Mouse (Mus musculus) embryo, embryonic 10 days (tissue): ENCODE data around the gene 1700029P11Rik.
"Not testable (repeated sequence)": the region's sequence is repeated elsewhere in the genome, so short reads cannot be mapped to it uniquely, and the experiment has no call there.

ENCODE experiments used
- DNase-seq: peaks from one replicate; pipeline ENCODE4 v3.0.0-alpha.2; 2015; ENCODE audit warnings: low spot score

The 1700029P11Rik gene

DNA sequence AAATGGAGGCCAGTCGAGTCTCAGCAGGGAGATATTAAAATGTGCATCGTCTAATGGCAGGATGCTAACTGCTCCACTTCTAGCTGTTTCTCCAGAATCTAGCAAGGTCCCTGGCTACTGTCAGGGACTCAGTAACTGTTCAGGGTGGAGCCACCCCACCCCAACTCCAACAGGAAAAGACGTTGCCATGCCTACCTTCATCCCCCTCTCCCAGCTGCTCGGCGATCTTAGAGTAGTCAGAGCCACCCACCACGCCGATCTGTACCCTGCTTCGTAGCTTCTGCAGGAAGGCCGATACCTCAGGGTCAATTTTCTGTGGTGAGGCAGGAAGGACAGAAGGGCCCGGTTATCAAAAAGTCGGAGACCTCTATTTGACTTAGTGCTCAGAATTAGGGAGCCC, 22.7 kb upstream of the 1700029P11Rik start:
- no peak for DNase-seq

DNA sequence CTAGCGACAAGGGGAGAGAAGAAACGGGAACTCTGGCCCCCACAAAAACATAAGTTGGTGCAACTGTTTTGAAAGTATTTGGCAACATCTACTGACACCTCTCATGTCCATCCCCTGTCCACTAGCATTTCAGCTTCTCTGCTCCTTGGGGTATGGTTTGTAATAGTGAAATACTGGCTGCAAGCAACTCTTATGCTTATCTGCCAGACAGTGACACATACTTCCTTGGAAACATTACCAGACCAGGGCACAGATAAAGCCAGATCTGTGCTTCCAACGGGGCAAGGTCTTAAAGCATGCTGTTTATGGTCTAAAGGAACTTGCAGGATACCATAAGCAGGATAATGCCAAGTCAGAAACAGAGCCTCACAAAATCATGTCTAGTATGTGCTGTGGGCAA, 21.4 kb upstream of the 1700029P11Rik start:
- no peak for DNase-seq

DNA sequence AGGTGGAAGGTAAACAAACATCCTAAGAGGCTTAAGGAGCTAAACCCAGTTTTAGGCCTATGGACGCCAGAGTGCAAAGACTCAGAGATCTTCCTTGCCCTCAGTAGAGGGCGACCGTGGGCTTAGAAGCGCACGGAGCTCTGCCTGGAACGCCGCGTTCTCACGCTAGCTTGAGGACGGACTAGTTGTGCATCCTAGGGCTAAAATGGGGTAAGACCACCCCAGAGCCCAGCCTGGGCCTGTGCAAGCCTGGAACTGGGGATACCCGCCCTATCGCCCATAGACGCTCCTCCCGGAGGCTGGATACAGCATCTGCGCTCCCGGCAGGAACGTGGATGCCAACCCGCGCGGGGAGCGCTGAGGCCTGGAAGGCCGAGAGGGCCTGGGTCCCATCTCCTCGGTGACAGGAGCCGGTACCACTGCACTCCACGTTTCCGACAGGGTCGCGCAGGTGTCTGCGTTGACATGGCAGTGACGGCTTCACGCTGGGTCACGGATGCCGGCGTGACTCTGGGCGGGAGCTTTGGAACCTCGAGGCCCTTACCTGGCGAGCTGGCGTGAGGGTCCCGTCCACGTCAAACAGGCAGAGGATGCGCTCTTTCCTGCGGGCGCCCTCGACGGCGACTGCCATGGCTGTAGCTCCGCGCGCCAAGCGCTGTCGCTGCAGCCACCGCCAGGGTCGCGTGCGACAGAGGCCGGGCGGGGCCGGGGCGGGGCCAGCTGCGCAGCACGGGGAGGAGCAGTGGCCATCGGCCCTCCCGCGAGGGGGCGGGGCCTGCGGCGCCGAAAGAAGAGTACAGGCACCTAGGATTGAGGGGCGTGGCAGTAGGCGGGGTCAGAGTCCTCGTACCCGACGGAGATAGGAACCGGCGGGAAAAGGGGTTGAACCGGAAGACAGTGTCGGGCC, 19.9 kb upstream of the 1700029P11Rik start, which contains the start of gene Pmm1:
TSS of gene Pmm1 (minus strand) at position 760 of the 907 bp plus-strand sequence.
- peak; percentile 99 for DNase-seq

DNA sequence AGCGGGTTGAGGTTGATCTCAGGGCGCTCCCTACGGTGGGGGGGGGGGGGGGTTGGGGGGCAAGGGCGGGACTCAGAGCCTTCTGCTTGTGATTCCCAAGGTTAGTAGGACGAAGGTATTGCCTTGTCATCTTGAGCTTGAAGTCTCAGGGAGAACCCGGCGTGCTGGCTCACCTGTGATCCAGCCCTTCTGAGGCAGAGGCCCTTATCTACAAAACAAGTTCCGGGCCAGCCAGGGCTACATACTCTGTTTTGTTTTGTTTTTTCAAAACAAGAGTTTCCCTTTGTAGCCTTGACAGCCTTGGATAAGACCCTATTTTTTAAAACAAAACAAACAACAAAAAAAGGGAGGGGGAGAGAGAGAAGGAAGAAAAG, 19.3 kb upstream of the 1700029P11Rik start:
- DNase-seq: no peak

DNA sequence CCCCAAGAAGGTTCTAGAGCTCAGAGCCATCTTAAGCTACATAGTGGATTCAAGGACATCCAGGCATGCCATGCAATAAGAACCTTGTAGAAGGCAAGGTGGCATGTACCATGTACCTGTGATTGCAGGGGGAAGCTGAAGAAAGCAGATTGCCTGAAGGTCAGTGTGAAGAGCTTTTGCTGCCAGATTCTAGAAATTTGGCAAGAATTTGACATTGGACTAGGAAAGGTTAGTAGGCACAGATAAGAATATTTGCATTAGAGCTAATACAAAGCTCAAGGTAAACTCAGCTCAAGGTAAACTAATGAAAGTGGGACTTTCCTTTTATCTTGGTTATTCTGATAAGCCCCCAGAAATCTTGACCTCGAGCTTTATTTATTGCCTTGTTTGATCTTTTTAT, 16.1 kb upstream of the 1700029P11Rik start:
- no peak for DNase-seq

DNA sequence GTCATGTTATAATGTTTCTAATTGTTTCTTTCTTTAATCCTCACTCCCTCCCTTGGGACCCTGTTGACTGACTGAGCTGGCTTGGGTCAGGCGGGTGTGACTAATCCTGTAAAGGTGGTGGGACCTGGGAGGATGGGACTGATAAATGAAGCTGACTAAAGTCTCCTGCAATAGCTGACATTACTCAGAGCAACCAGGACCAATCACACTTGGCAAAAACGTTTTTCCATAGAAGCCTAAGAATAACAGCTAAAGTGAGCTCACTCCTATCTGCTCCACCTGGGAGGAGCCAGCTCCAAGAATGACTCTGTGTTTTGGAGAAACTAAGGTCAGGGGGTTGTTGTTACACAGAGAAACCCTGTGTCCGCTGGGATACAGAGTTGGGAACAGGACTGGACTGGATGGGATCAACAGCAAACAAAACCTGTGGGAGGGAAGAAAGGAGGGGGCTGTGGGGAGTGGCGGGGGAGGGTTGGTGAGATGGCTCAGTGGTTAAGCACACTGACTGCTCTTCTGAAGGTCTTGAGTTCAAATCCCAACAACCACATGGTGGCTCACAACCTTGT, 15.3 kb upstream of the 1700029P11Rik start:
- no peak for DNase-seq

DNA sequence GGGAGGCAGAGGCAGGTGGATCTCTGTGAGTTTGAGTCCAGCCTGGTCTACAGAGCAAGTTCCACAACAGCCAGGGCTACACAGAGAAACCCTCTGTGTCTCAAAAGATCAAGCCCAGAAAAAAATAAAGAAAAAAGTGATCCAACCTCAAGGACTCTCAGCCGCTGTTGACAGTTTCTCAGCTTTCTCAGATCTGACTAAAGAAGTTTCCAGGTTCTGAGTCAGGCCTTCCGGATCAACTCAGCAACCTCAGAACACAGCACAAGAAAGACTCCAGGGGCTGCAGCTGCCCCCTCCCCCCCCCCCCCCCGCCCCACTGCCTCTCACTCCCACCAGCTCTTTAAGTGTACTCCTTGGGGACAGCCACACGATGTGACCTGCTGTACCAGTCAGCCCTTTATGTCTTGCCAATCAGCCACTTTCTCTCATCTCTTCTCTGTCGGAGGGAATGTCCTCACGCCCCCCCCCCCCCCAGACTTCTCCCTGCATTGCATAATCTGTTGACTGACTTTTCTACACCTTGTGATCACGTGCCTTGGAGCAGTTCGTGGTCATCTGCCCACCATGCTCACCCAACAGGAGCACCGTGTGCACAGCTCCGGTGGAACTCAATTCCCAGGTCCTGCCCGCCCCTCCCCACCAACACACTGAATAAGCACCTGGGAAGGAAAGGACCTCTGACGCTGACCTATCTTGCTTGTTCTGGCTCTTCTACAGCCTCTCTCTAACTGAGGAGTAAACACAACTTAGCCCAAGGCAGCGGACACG, 14.1 kb upstream of the 1700029P11Rik start:
- DNase-seq: no peak

DNA sequence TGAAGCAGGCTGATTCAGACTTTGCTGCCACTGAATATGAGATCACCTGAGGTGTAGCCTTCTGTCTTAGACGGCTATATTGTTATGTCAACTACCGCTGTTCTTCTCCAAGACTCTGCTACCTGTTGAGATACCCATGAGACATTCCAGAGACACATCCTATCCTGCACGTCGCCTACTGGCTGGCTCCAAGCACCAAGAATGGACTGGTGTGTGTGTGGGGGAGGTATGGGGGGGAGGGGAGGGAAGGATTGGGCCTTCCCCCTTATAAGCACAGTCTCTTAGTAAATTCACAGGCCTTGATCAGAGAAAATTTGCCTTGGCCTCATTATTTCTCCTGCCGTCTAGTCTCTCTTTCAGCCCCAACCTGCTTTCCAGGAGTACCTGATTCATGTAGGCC, 12.5 kb upstream of the 1700029P11Rik start:
- no peak for DNase-seq

DNA sequence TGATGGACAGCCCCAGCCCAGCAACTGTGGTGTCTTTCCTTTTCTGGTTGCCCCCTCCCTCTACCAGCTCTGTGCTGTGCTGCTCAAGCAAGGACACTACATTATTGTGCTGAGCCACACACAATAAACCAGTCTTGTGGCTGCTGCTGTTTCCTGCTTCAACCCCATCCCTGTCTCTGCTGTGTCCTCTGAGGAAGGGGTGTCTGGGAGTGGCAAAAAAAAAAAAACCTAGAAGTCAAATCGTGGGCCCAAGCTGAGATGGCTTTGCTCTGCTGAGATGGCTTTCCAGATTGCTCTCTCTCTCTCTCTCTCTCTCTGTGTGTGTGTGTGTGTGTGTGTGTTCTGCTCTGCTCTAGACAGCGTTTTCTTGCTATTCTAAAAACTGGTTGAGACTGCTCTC, 11.9 kb upstream of the 1700029P11Rik start:
- no peak for DNase-seq

DNA sequence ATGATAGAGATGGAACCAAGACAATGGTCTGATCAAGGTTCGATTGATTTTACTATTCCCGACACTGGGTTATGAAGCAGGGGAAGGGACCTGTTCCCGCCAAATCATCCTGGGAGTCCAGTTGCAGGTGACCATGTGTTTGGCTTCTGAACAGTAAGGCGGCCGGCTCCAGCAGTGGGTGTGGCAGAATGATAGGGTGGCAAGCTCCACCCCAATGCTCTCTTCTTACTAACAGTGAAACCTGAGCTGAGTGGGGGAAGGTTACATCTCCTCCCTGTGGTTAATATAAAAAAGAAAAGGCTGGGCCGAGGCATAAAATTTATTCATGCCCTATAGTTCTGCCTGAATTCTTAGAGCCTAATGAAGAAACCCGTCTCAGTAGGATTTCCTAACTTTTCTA, 11.2 kb upstream of the 1700029P11Rik start:
- DNase-seq: no peak

DNA sequence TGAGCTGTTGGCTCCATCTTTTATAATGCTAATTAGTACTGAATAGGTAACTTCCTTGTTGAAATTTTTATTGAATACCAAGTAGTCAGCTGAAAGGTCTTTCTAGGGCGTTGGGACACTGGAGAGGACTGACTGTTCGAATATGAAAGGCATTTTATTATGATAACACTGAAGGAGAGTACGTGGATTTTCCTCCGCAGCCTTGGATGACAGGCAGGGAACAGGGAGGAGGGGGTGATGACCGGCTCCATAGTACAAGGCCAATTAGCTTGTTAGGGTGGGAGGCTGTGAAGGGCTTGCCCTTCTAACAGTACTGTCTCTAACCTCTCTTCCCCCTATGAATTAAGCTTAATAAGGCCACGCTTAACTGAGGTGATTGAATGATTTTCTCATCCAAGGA, 10.7 kb upstream of the 1700029P11Rik start:
- not testable (repeated sequence) for DNase-seq

DNA sequence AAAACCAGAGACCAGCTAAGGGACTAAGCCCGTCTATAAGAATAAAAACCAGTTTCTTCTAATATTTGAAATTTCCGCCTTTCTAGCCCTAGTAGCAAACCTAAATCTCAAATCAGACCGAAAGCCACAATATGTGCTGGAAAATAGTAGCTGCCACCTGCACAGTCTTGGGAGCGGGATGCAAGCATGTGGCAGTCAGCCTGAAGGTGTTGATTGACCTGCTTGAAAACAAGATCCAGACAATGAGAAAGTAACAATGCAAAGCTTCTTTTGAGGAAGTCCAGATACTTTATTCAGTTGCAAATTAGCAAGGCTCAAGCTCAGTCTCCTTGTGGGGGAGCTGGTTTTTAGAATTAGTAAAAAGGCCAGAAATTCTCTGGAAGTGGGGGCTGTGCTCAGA, 9.8 kb upstream of the 1700029P11Rik start:
- DNase-seq: not testable (repeated sequence)

DNA sequence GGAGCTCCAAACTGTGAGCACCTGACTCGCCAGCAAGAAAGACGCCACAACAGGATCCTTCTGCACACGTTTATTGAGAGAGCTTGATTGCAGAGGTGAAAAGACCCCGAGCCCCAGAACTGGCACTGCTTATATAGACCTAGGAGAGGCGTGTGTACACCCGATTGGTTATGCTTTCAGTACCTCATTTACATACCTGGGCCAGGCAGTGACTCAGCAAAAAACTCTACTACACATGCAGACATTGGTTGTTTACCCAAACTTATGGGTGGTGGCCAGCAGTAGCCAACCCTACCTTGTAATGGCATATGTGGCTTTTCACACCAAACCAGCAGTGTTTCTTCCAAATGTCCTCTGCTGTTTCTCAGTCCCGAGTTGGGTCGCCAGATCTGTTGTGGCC, 5.2 kb upstream of the 1700029P11Rik start:
- not testable (repeated sequence) for DNase-seq

DNA sequence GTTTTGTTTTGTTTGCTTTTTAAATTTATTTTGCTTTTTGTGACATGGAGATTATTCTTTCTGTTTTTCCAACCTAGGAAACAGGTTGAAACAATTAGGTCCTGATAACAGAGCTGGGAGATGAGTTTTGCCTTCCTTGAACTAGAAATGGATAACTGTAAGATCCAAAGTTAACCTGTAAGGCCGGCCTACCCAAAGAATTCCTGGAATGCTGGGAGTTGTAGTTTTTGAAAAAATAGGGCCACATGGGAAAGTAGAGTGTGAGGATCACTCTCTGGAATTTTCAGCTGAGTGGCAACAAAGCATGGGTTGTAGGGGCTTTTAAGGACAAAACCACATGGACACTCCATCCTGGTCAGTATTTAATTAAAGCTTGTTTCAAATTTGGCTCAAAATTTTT, 1.8 kb downstream of the 1700029P11Rik start:
- DNase-seq: no peak

DNA sequence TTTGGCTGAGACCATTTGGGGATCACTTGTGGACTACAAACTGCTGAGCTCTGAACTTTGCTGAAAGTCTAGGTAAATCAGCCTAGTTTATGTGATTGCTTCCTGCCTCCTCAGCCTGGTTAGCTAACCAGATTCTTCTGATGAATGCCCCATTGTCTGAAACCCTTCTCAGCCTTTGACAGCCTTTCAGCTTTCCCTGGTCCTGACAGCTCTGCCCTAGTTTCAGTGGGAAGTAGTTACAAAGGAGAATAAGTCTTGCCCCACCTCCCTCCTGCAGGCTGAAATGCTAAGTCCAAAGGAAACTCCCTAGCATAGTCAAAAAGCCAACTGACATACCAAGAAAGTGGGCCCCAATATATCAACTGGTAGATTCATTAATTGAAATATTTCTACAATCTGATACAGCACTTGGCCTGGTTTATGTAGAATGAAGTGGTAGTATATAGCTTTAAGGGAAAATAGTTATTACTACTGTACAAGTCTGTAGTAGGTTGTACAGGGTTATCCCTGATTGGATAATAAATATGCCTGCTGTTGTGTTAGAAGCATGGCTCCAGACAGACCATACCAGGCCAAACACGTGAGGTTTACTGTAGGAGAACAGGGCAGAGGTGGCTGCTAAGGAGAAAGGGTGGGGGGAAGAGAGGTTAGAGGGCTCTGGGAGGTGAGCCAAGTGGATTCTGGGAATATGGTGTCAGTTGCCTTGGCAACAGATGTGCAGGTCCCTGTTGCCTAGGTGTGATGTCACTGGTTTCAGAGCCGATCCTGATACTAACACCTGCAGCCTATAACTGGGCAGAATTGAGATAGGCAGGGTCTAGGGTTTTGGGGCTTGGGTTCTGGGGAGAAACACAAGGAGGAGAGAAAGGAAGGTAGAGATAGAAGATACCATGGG, 5.2 kb downstream of the 1700029P11Rik start:
- peak; percentile 41 for DNase-seq

DNA sequence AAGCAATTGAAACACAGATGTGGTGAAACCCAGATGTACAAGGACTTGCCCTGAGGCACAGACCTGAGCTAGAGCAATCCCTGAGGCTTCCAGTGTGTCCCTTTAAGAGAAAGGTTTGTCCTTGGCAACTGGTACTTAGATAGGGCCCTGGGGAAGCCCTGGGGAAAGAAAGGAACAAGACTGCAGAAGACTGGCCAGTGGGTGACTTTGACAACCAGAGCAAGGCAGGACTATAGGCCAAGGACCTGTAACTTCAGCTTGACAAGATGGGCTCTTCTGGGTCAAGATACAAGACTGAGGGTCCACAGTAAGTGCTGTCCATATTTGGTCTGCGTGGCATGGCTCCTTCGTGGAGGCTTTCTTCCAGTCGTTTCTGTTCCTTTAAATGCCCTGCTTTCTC, 7.3 kb downstream of the 1700029P11Rik start, which contains the start of gene Xrcc6:
TSS of gene Xrcc6 (plus strand) at position 190 of the 400 bp plus-strand sequence.
- no peak for DNase-seq

DNA sequence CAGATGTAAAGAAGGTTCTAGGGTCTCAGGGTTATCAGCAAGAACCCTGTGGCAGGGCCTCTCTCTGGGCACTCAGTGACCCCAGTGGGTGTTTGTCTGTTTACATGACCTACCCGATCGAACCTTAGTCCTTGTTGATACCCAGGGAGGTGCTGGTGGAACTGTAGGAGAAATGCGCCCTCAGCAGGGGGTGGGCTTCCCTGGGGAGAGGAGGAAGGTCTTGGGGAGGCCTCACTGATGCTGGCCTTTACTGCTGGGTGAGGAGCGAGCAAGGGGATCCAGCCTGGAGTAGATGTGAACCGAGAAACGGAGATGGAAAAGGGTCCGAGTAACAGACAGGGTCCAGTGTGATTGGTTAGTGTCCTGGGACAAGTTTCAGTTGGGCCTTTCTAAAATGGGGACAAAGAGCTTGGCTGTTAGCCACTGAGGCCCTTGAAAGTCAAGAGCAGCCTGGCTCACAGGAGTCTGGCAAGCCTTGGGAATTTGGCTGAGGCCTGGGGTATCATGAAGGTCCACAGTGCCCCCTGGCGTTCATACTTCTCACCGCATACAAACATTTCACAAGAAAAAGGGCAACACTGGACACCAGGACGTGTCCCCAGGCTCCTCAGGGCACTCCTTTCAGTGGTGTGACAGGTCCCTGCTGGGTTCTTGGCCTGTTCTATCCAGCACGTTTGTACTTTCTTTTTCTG, 9.2 kb downstream of the 1700029P11Rik start:
- peak; percentile 91 for DNase-seq

DNA sequence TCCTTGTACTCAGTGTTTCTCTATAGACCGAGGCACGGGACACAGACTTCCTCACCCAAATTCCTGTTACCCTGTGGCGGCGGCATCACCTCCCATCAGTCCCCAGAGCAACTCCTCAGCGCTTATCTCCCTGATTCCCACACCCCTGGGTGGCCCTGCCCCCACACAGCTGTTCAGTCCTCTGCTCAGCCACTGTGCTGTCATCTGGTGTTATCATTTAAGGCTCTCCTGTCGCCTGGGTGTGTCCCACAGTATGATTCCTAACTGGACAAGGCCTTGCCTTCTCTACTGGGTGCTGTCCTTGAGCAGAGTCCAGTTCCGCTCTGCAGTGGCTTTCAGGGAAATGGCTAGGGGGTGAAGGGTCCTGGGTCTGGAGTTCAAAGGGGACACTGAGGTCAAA, 10.2 kb downstream of the 1700029P11Rik start:
- peak; percentile 27 for DNase-seq

DNA sequence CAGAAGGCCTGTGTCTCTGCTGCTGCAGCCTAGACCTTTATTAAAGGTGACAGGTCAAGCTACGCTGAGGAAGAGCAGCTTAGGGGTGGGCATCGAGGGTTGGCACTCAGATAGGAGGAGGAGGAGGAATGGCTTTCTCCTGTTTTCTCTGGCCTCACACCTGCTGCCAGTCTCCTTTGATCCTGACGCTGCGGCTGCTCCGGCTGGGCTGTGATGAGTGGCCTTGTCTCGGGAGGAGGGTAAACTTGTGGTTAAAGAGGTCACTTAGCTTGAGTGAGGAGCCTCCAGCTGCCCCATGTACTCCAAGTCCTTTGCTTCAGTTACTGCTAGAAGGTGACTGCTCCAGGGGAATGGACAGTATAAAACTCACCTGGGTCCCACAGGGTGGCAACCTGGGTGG, 13.7 kb downstream of the 1700029P11Rik start:
- DNase-seq: no peak

DNA sequence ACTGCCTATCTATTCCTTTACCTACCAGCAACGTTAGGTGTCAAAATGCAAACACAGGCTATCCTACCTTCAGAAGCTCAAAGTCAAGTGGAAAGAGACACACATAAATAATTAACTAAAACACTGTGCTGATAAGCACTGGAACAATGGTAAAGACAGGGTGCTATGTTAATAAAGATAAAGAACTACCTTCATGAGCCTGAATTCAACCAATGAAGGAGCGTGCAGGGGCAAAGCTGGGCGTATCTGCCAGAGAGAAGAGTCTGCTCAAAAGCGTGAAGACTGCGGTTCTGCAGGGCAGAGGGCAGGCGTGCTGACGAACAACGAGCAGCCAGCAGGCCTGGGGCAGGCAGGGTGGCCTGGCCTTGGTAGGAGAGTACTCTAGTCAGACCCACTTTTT, 23.9 kb downstream of the 1700029P11Rik start:
- DNase-seq: no peak

DNA sequence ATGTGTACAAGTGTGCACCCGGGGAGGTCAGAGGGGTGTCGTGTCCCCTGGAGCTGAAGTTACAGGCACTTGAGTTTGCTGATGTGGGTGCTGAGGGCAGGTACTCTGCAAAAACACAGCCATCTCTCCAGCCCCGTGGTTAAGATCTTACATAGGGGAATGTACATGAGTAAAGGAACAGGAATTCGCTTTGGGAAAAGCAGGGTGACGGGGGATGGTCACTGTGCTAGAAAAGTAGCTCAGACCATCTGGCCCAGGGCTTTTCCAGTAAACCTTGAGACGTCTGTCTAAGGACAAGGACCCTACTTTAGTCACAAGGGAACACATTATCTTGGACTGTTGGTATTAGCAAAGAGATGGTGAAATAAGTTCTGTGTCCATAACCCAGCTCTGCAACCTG, 31.6 kb downstream of the 1700029P11Rik start:
- no peak for DNase-seq
